In the genomic region with DNA sequence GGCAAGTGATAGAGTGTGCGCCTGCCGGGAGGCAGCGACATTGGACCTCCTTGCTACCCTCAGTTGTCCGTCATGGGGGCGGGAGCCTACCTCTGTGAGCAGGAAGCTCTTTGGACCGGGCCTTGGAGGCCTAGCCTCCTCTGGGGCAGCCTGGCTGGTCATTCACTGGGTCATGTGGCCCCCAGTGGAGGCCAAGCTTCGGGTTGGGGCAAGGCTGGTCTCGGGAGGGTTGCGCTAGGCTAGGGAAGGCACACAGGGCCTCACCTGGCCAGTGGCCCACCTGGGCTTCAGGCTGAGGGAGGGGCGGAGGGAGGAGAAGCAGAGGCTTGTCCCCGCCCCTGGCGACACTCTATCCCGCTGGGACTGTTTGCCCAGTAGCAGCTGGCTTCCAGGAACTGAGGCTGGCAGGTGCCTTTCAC, we compare ENCODE assay signal across 11 mouse cellular contexts. TPM values are rescaled to one million over a fixed set of nuclear protein-coding genes. Genes with fewer than 3 reads are reported as not detected.
DNase-seq lines count a peak whose midpoint lies in the region; ATAC-seq and TF ChIP-seq lines count a peak whose summit lies in the region.
"Had no signal": no experiment of that assay in that cellular context is flagged by ENCODE, and none has a peak within 500 bp of the region (broad histone marks: within the 10 kb centered on the region; RNA-seq: fewer than 3 reads in every experiment).

No protein-coding gene starts in this region.

- TF ChIP-seq CTCF in liver, adult 2 months (IDR thresholded peaks at IDR 0.05; ENCODE audit: low read depth, low read length), result no peak; the same call in 1 of the 2 replicates

- 0 out of 2 replicates have a peak, but pooled peaks have one; percentile 10 for TF ChIP-seq POLR2A in liver, adult 2 months (IDR thresholded peaks at IDR 0.05; ENCODE audit: extremely low read depth, insufficient read depth, low read length)

- peak overlapping the region; percentile 58 for H3K4me3 ChIP-seq in liver, adult 2 months (ENCODE audit: insufficient read depth, low read depth, low read length)
- 0 out of 2 replicates have a peak overlapping the region, but pooled peaks have one; percentile 10 for H3K4me3 ChIP-seq in liver, embryonic 11.5 days (ENCODE audit: low read depth, low read length)
- peak overlapping the region; percentile 22 for H3K4me3 ChIP-seq in stomach, embryonic 14.5 days (ENCODE audit: low read depth, low read length)
- H3K4me3 ChIP-seq in heart, embryonic 11.5 days (ENCODE audit: low read depth, low read length), result no peak overlapping the region
- H3K4me3 ChIP-seq: heart, embryonic 13.5 days had no signal

- peak; percentile 89 for DNase-seq in liver, adult 2 months (ENCODE audit: extremely low read depth, low read depth, low spot score)
- DNase-seq in liver, result no peak
- DNase-seq in kidney, adult 11 months, result peak; percentile 96
- no peak for DNase-seq in liver, embryonic 11.5 days (ENCODE audit: low spot score)
- no peak for DNase-seq in frontal cortex, postnatal 10 days (ENCODE audit: low spot score in 2 of 2)
- no peak for DNase-seq in layer of hippocampus, postnatal 36 days
- DNase-seq: adrenal gland, adult 2 months had no signal

- H3K27me3 ChIP-seq in liver, adult 2 months (ENCODE audit: control insufficient read depth, insufficient read depth, low read length), result no peaks in the 10 kb centered on the region
- H3K27me3 ChIP-seq in liver, embryonic 11.5 days (replicated peaks; ENCODE audit: control insufficient read depth, insufficient read depth, low read length), result peaks cover 12% of the 10 kb centered on the region
- H3K27me3 ChIP-seq in stomach, embryonic 14.5 days (ENCODE audit: control insufficient read depth, insufficient read depth, low read length), result 0 out of 2 replicates have a peak, but pooled peaks cover 3% of the 10 kb centered on the region
- peaks cover 27% of the 10 kb centered on the region for H3K27me3 ChIP-seq in heart, embryonic 11.5 days (ENCODE audit: control insufficient read depth, insufficient read depth, low read length)

- peak overlapping the region; percentile 50 for H3K27ac ChIP-seq in liver, adult 2 months (replicated peaks; ENCODE audit: insufficient read depth, low read depth, low read length)
- H3K27ac ChIP-seq in liver, embryonic 11.5 days (ENCODE audit: low read depth, low read length), result no peak overlapping the region
- H3K27ac ChIP-seq in stomach, embryonic 14.5 days (ENCODE audit: low read length), result peak overlapping the region; percentile 15; the same call in 1 of the 2 replicates
- H3K27ac ChIP-seq in heart, embryonic 11.5 days (ENCODE audit: low read depth, low read length), result no peak overlapping the region
- H3K27ac ChIP-seq: heart, embryonic 13.5 days had no signal

- H3K4me2 ChIP-seq in liver, embryonic 11.5 days, result peak overlapping the region; percentile 34
- peak overlapping the region; percentile 32 for H3K4me2 ChIP-seq in stomach, embryonic 14.5 days (replicated peaks; ENCODE audit: low read depth, low read length)
- no peak overlapping the region for H3K4me2 ChIP-seq in heart, embryonic 11.5 days
- H3K4me2 ChIP-seq: heart, embryonic 13.5 days had no signal

- no peaks in the 10 kb centered on the region for H3K79me2 ChIP-seq in liver, adult 2 months (ENCODE audit: control insufficient read depth, insufficient read depth, low read length)

- H3K36me3 ChIP-seq in liver, adult 2 months (ENCODE audit: control insufficient read depth, insufficient read depth, low read length), result no peaks in the 10 kb centered on the region; the same call in 1 of the 2 replicates
- no peaks in the 10 kb centered on the region for H3K36me3 ChIP-seq in liver, embryonic 11.5 days (ENCODE audit: control insufficient read depth, insufficient read depth, low read length)
- no peaks in the 10 kb centered on the region for H3K36me3 ChIP-seq in stomach, embryonic 14.5 days (ENCODE audit: control insufficient read depth, insufficient read depth, low read length)
- H3K36me3 ChIP-seq in heart, embryonic 11.5 days (ENCODE audit: control insufficient read depth, insufficient read depth, low read length), result no peaks in the 10 kb centered on the region
- H3K36me3 ChIP-seq: heart, embryonic 13.5 days had no signal

- H3K9me3 ChIP-seq in liver, embryonic 11.5 days (ENCODE audit: control insufficient read depth, low read length), result no peaks in the 10 kb centered on the region
- no peaks in the 10 kb centered on the region for H3K9me3 ChIP-seq in stomach, embryonic 14.5 days (ENCODE audit: control insufficient read depth, low read depth, low read length)
- no peaks in the 10 kb centered on the region for H3K9me3 ChIP-seq in heart, embryonic 11.5 days (replicated peaks; ENCODE audit: control insufficient read depth, low read length)
- H3K9me3 ChIP-seq: heart, embryonic 13.5 days had no signal

- 14% methylated on average over 13 of the region's 13 CpGs for WGBS in liver, adult 2 months
- 24% methylated on average over 13 of the region's 13 CpGs for WGBS in liver, embryonic 11.5 days
- WGBS in stomach, embryonic 14.5 days, result 6% methylated on average over 13 of the region's 13 CpGs
- WGBS in heart, embryonic 11.5 days (ENCODE audit: insufficient replicate concordance), result 6% methylated on average over 13 of the region's 13 CpGs

- no peaks in the 10 kb centered on the region for H3K4me1 ChIP-seq in liver, adult 2 months (ENCODE audit: control insufficient read depth, insufficient read depth, low read length)
- peaks cover 48% of the 10 kb centered on the region for H3K4me1 ChIP-seq in liver, embryonic 11.5 days (replicated peaks; ENCODE audit: control insufficient read depth, insufficient read depth, low read length)
- no peaks in the 10 kb centered on the region for H3K4me1 ChIP-seq in stomach, embryonic 14.5 days (ENCODE audit: control insufficient read depth, insufficient read depth, low read length)
- peaks cover 8% of the 10 kb centered on the region; the same call in 1 of the 2 replicates for H3K4me1 ChIP-seq in heart, embryonic 11.5 days (ENCODE audit: control insufficient read depth, insufficient read depth, low read length)

- no peak for ATAC-seq in liver, embryonic 11.5 days (replicated peaks; ENCODE audit: low FRiP score)
- peak; percentile 68 for ATAC-seq in stomach, embryonic 14.5 days (ENCODE audit: insufficient number of reproducible peaks, insufficient read depth, low FRiP score, low read depth)
- ATAC-seq in heart, embryonic 11.5 days (replicated peaks; ENCODE audit: insufficient number of reproducible peaks, low FRiP score, low TSS enrichment), result no peak

- peak overlapping the region; percentile 58 for H3K9ac ChIP-seq in liver, adult 2 months (ENCODE audit: low read depth, low read length)
- H3K9ac ChIP-seq in liver, embryonic 11.5 days (ENCODE audit: low read depth, low read length), result 0 out of 2 replicates have a peak overlapping the region, but pooled peaks have one; percentile 34
- no peak overlapping the region for H3K9ac ChIP-seq in stomach, embryonic 14.5 days (replicated peaks; ENCODE audit: low read depth, low read length)
- H3K9ac ChIP-seq in heart, embryonic 11.5 days (ENCODE audit: low read depth, low read length), result no peak overlapping the region
- H3K9ac ChIP-seq: heart, embryonic 13.5 days had no signal

RNA-seq across cellular contexts. Expression of gene Tmem184a, which starts 5.7 kb away (rescaled TPM):
- 6.5 and 9.3 TPM in 2 replicates for total RNA-seq in liver, adult 2 months (2014; rRNA removed)
- polyA plus RNA-seq in liver, adult 2 months (2012; rRNA removed), result 39.2 and 45.1 TPM in 2 replicates
- 2.3 and 2.7 TPM in 2 replicates for polyA plus RNA-seq in liver, embryonic 11.5 days (2014; fragmentation: Nextera tagmentation; extraction: Ambion mirVana)
- 9.0 and 10.3 TPM in 2 replicates for polyA plus RNA-seq in stomach, embryonic 14.5 days (2014; fragmentation: Nextera tagmentation; extraction: Ambion mirVana)
- total RNA-seq in layer of hippocampus, postnatal 36 days (2021), result 1 to 10 TPM in 1 of 2 experiments, under 1 TPM in 1; 0.18 to 1.0 TPM
- 2.6 and 3.0 TPM in 2 replicates for polyA plus RNA-seq in heart, embryonic 11.5 days (2014; fragmentation: Nextera tagmentation; extraction: Ambion mirVana)

RNA-seq across cellular contexts. Expression of gene Gm26938, which starts 12.2 kb away (rescaled TPM):
- not detected in 2 replicates for total RNA-seq in liver, adult 2 months (2014; rRNA removed)
- not detected in 2 replicates for polyA plus RNA-seq in liver, adult 2 months (2012; rRNA removed)
- not detected in 2 replicates for polyA plus RNA-seq in liver, embryonic 11.5 days (2014; fragmentation: Nextera tagmentation; extraction: Ambion mirVana)
- polyA plus RNA-seq in stomach, embryonic 14.5 days (2014; fragmentation: Nextera tagmentation; extraction: Ambion mirVana), result not detected in 2 replicates
- total RNA-seq in layer of hippocampus, postnatal 36 days (2021), result not detected
- polyA plus RNA-seq in heart, embryonic 11.5 days (2014; fragmentation: Nextera tagmentation; extraction: Ambion mirVana), result not detected in 2 replicates
- total RNA-seq: adrenal gland, adult 2 months; left cerebral cortex, adult 8-10 months had no signal
- polyA plus RNA-seq: adrenal gland, adult 2 months; heart, embryonic 13.5 days had no signal

RNA-seq across cellular contexts. Expression of gene Psmg3, which starts 12.7 kb away (rescaled TPM):
- total RNA-seq in liver, adult 2 months (2014; rRNA removed), result 11.1 and 12.7 TPM in 2 replicates
- 28.5 and 28.8 TPM in 2 replicates for polyA plus RNA-seq in liver, adult 2 months (2012; rRNA removed)
- 112 and 124 TPM in 2 replicates for polyA plus RNA-seq in liver, embryonic 11.5 days (2014; fragmentation: Nextera tagmentation; extraction: Ambion mirVana)
- 61.3 and 72.7 TPM in 2 replicates for polyA plus RNA-seq in stomach, embryonic 14.5 days (2014; fragmentation: Nextera tagmentation; extraction: Ambion mirVana)
- total RNA-seq in layer of hippocampus, postnatal 36 days (2021), result 10 to 100 TPM; 18.4 to 19.9 TPM
- polyA plus RNA-seq in heart, embryonic 11.5 days (2014; fragmentation: Nextera tagmentation; extraction: Ambion mirVana), result 49.6 and 50.1 TPM in 2 replicates

RNA-seq across cellular contexts. Expression of gene Mafk, which starts 22.7 kb away (rescaled TPM):
- total RNA-seq in liver, adult 2 months (2014; rRNA removed), result 11.5 and 12.5 TPM in 2 replicates
- polyA plus RNA-seq in liver, adult 2 months (2012; rRNA removed), result 6.3 and 7.0 TPM in 2 replicates
- 30.4 and 35.1 TPM in 2 replicates for polyA plus RNA-seq in liver, embryonic 11.5 days (2014; fragmentation: Nextera tagmentation; extraction: Ambion mirVana)
- polyA plus RNA-seq in stomach, embryonic 14.5 days (2014; fragmentation: Nextera tagmentation; extraction: Ambion mirVana), result 6.9 and 7.1 TPM in 2 replicates
- 1 to 10 TPM; 7.3 to 8.2 TPM for total RNA-seq in layer of hippocampus, postnatal 36 days (2021)
- polyA plus RNA-seq in heart, embryonic 11.5 days (2014; fragmentation: Nextera tagmentation; extraction: Ambion mirVana), result 13.5 and 19.1 TPM in 2 replicates

RNA-seq across cellular contexts. Expression of gene Ints1, which starts 38.5 kb away (rescaled TPM):
- total RNA-seq in liver, adult 2 months (2014; rRNA removed), result 10.0 and 14.2 TPM in 2 replicates
- polyA plus RNA-seq in liver, adult 2 months (2012; rRNA removed), result 23.1 and 25.2 TPM in 2 replicates
- polyA plus RNA-seq in liver, embryonic 11.5 days (2014; fragmentation: Nextera tagmentation; extraction: Ambion mirVana), result 34.9 TPM in 2 replicates
- 27.3 and 35.3 TPM in 2 replicates for polyA plus RNA-seq in stomach, embryonic 14.5 days (2014; fragmentation: Nextera tagmentation; extraction: Ambion mirVana)
- total RNA-seq in layer of hippocampus, postnatal 36 days (2021), result 10 to 100 TPM; 86.4 to 91.9 TPM
- polyA plus RNA-seq in heart, embryonic 11.5 days (2014; fragmentation: Nextera tagmentation; extraction: Ambion mirVana), result 21.4 and 26.4 TPM in 2 replicates

Comparison
In these comparisons a context has a peak if more than half of its experiments do, and no peak if none do; other contexts are left out.
1. DNase-seq: peak in liver, adult 2 months (single experiment) and kidney, adult 11 months (single experiment); none in liver (single experiment), liver, embryonic 11.5 days (single experiment), frontal cortex, postnatal 10 days (0 of 2) and layer of hippocampus, postnatal 36 days (0 of 2).
2. H3K27ac ChIP-seq: peak in liver, adult 2 months (single experiment) and stomach, embryonic 14.5 days (single experiment); none in liver, embryonic 11.5 days (single experiment) and heart, embryonic 11.5 days (single experiment).
3. H3K9ac ChIP-seq: peak in liver, adult 2 months (single experiment) and liver, embryonic 11.5 days (single experiment); none in stomach, embryonic 14.5 days (single experiment) and heart, embryonic 11.5 days (single experiment).